8 mouse cellular contexts compared by ENCODE assay signal in the genomic region with DNA sequence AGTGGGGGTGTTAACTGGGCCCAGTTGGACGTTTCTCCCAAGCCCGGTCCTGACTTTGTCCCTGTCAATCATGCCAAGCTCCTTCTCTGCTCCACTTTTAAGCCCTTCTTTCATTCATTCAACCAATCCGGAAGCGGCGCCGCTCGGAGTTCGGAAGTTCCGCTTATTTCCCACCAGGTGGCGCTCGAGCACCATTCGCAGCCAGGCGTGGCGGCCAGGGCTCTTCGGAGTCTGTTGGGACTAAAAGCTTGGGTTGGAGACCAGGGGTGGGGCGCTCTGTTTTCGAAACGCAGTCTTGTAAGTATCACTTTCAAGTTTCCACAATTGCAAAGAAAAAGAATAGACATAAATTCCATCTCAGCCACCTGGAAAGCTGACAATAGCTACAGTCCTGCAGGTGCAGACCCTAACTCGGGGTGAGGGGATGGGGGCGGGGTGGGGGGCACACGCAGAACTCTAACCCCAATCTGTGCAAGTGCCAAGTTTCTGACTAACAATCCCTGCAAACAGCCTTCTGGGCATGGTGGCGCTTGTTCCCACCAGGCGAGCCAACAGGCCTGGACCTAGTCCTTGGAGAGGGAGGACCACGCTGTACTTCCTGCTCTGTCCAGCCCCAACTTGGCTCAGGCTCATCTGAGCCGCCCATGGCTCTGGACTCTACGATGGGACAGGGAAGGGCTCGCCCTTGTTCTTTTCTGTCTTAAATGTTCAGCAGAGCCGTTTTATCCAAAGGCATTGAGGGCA. TPM values are rescaled to one million over a fixed set of nuclear protein-coding genes. Genes with fewer than 3 reads are reported as not detected.
A peak's percentile ranks its signal among the peaks of the same experiment; 100 is the strongest.
DNase-seq lines count a peak whose midpoint lies in the region; ATAC-seq lines count a peak whose summit lies in the region.

No protein-coding gene starts in this region.

- H3K27me3 ChIP-seq in hindbrain, embryonic 15.5 days, result no peaks in the 10 kb centered on the region; the same call in 1 of the 2 replicates

- H3K36me3 ChIP-seq in hindbrain, embryonic 15.5 days, result no peaks in the 10 kb centered on the region

- H3K9me3 ChIP-seq in hindbrain, embryonic 15.5 days, result no peaks in the 10 kb centered on the region

- no peak overlapping the region for H3K9ac ChIP-seq in hindbrain, embryonic 15.5 days

- peak; percentile 83 for DNase-seq in T-cell, adult 2 months (ENCODE audit: low spot score)
- DNase-seq in cerebellum, postnatal 36 days, result peak; percentile 80 to 86
- DNase-seq in gastrocnemius, adult 18-20 months (ENCODE audit: low spot score), result peak; percentile 84
- peak; percentile 77 to 78 for DNase-seq in left cerebral cortex, adult 18-20 months (ENCODE audit: low spot score in 2 of 2)
- DNase-seq in retina, postnatal 7 days (ENCODE audit: low read depth, low spot score), result peak; percentile 74
- peak; percentile 66 to 78 for DNase-seq in urinary bladder, adult 18-20 months (ENCODE audit: low spot score in 2 of 2)

- ATAC-seq in hindbrain, embryonic 15.5 days (ENCODE audit: low FRiP score, low read depth), result peak; percentile 80
- peak; percentile 99 for ATAC-seq in megakaryocyte, adult 5-6 weeks (ENCODE audit: poor library complexity, severe bottlenecking)

- H3K27ac ChIP-seq in hindbrain, embryonic 15.5 days (replicated peaks), result no peak overlapping the region

- H3K4me2 ChIP-seq in hindbrain, embryonic 15.5 days, result peak overlapping the region; percentile 49

- peaks cover 6% of the 10 kb centered on the region; the same call in 1 of the 2 replicates for H3K4me1 ChIP-seq in hindbrain, embryonic 15.5 days (replicated peaks)

- peak overlapping the region; percentile 19; the same call in 1 of the 2 replicates for H3K4me3 ChIP-seq in hindbrain, embryonic 15.5 days

- WGBS in hindbrain, embryonic 15.5 days, result 27% methylated on average over 28 of the region's 28 CpGs

RNA-seq across cellular contexts. Expression of a gene that starts 9.6 kb away (rescaled TPM):
- total RNA-seq in gastrocnemius, adult 18-20 months (2021), result 10 to 100 TPM; 48.6 to 59.8 TPM
- 1,056 and 1,102 TPM in 2 replicates for polyA plus RNA-seq in hindbrain, embryonic 15.5 days (2015; fragmentation: Nextera tagmentation; extraction: Ambion mirVana)
- total RNA-seq in left cerebral cortex, adult 18-20 months (2021), result 100 to 1,000 TPM; 859 to 881 TPM
- 244 and 278 TPM in 2 replicates for total RNA-seq in megakaryocyte, adult 5-6 weeks (2015)
- 158 and 180 TPM in 2 replicates for total RNA-seq in megakaryocyte, adult 5-6 weeks (2017)

RNA-seq across cellular contexts. Expression of a gene that starts 12.6 kb away (rescaled TPM):
- total RNA-seq in gastrocnemius, adult 18-20 months (2021), result 100 to 1,000 TPM; 138 to 243 TPM
- polyA plus RNA-seq in hindbrain, embryonic 15.5 days (2015; fragmentation: Nextera tagmentation; extraction: Ambion mirVana), result 0.17 TPM in 1 of 2 replicates, not detected in the other
- total RNA-seq in left cerebral cortex, adult 18-20 months (2021), result 1 to 10 TPM; 1.1 to 1.8 TPM
- not detected in 2 replicates for total RNA-seq in megakaryocyte, adult 5-6 weeks (2015)
- total RNA-seq in megakaryocyte, adult 5-6 weeks (2017), result not detected in 2 replicates

Comparison
In these comparisons a context has a peak if more than half of its experiments do, and no peak if none do; other contexts are left out.
1. RNA of a gene that starts 12.6 kb away (total RNA-seq): 138 to 243 TPM in gastrocnemius, adult 18-20 months; 1.1 to 1.8 TPM in left cerebral cortex, adult 18-20 months and not detected in megakaryocyte, adult 5-6 weeks; every median in the first group is over 10 times any median in the second.
2. Peak in every context shown above with its lines, with median percentiles within 50 percentile points of each other: DNase-seq.